Mouse (Mus musculus) cortical plate, adult 2 months (tissue): ENCODE results near the gene Ncor1.

Source experiments
- CTCF ChIP-seq: fragments of 200-500 bp; IDR thresholded peaks from 2 replicates; pipeline ENCODE4 v1.5.1; 2011; ENCODE audit warnings: mild to moderate bottlenecking, control low read depth, low read length; ENCODE audit not compliant: insufficient read depth; ENCODE audit errors: extremely low read depth
- POLR2A ChIP-seq: fragments of 200-500 bp; IDR thresholded peaks from 2 replicates; pipeline ENCODE4 v1.6.1; 2011; ENCODE audit warnings: mild to moderate bottlenecking, low read length, control low read depth; ENCODE audit not compliant: insufficient read depth; ENCODE audit errors: extremely low read depth

GRCm38 (mm10) chr11:62432211-62432610, 26.1 kb downstream of the Ncor1 start:
- TF ChIP-seq POLR2A (no peak), CTCF (no peak)
